Mouse (Mus musculus): ENCODE measurements around the gene Clec10a. TPM values are rescaled to one million over a fixed set of nuclear protein-coding genes. Genes with fewer than 3 reads are reported as not detected.

The Clec10a gene
- total RNA-seq, 2 experiments from 2014 or later: 1.3 to 2.6 TPM

GRCm38 (mm10) chr11:70214191-70214855 is 58.3 kb downstream of the Clec10a start:
- no peak for ATAC-seq (replicated peaks; ENCODE audit: low FRiP score, poor library complexity, severe bottlenecking)

GRCm38 (mm10) chr11:70214856-70215209 is 58.8 kb downstream of the Clec10a start:
- ATAC-seq (replicated peaks; ENCODE audit: low FRiP score, poor library complexity, severe bottlenecking): no peak

- no peak for ATAC-seq (replicated peaks; ENCODE audit: low FRiP score, poor library complexity, severe bottlenecking)
Measured at GRCm38 (mm10) chr11:70215301-70215700, 59.3 kb downstream of the Clec10a start.

- ATAC-seq (replicated peaks; ENCODE audit: low FRiP score, poor library complexity, severe bottlenecking): no peak
Measured at GRCm38 (mm10) chr11:70216103-70216502, 60.1 kb downstream of the Clec10a start.

GRCm38 (mm10) chr11:70218039-70218438 is 62.0 kb downstream of the Clec10a start:
- no peak for ATAC-seq (replicated peaks; ENCODE audit: low FRiP score, poor library complexity, severe bottlenecking)

GRCm38 (mm10) chr11:70218741-70219470 is 62.9 kb downstream of the Clec10a start:
- ATAC-seq (replicated peaks; ENCODE audit: low FRiP score, poor library complexity, severe bottlenecking): no peak

- ATAC-seq (replicated peaks; ENCODE audit: low FRiP score, poor library complexity, severe bottlenecking): no peak
Measured at GRCm38 (mm10) chr11:70219873-70220272, 63.9 kb downstream of the Clec10a start.

GRCm38 (mm10) chr11:70220323-70220722 is 64.3 kb downstream of the Clec10a start:
- ATAC-seq (replicated peaks; ENCODE audit: low FRiP score, poor library complexity, severe bottlenecking): no peak

Other genes with a start within 250 kb of the Clec10a start
- gene Gps2, start 242.3 kb upstream of the Clec10a start, total RNA-seq (2015; ENCODE audit: low replicate concordance): 268 and 359 TPM in 2 replicates
- gene Gps2, start 242.3 kb upstream of the Clec10a start, total RNA-seq (2017; ENCODE audit: low replicate concordance): 130 and 161 TPM in 2 replicates
- gene Eif5a, start 234.2 kb upstream of the Clec10a start, total RNA-seq (2015; ENCODE audit: low replicate concordance): 394 and 471 TPM in 2 replicates
- gene Eif5a, start 234.2 kb upstream of the Clec10a start, total RNA-seq (2017; ENCODE audit: low replicate concordance): 246 and 254 TPM in 2 replicates
- not detected in 2 replicates for gene Ybx2, start 220.4 kb upstream of the Clec10a start, total RNA-seq (2015; ENCODE audit: low replicate concordance)
- gene Ybx2, start 220.4 kb upstream of the Clec10a start, total RNA-seq (2017; ENCODE audit: low replicate concordance): 3.9 TPM in 1 of 2 replicates, not detected in the other
- gene Slc2a4, start 208.0 kb upstream of the Clec10a start, total RNA-seq (2015; ENCODE audit: low replicate concordance): 94.7 and 103 TPM in 2 replicates
- 246 and 613 TPM in 2 replicates for gene Slc2a4, start 208.0 kb upstream of the Clec10a start, total RNA-seq (2017; ENCODE audit: low replicate concordance)
- not detected in 2 replicates for gene Cldn7, start 191.4 kb upstream of the Clec10a start, total RNA-seq (2015; ENCODE audit: low replicate concordance)
- gene Cldn7, start 191.4 kb upstream of the Clec10a start, total RNA-seq (2017; ENCODE audit: low replicate concordance): not detected in 2 replicates
- 49.4 and 83.4 TPM in 2 replicates for gene Ctdnep1, start 175.0 kb upstream of the Clec10a start, total RNA-seq (2015; ENCODE audit: low replicate concordance)
- 17.1 and 20.9 TPM in 2 replicates for gene Ctdnep1, start 175.0 kb upstream of the Clec10a start, total RNA-seq (2017; ENCODE audit: low replicate concordance)
- 45.0 and 50.7 TPM in 2 replicates for gene Elp5, start 173.7 kb upstream of the Clec10a start, total RNA-seq (2015; ENCODE audit: low replicate concordance)
- 25.3 and 45.8 TPM in 2 replicates for gene Elp5, start 173.7 kb upstream of the Clec10a start, total RNA-seq (2017; ENCODE audit: low replicate concordance)
- gene Gabarap, start 165.1 kb upstream of the Clec10a start, total RNA-seq (2015; ENCODE audit: low replicate concordance): 393 and 394 TPM in 2 replicates
- gene Gabarap, start 165.1 kb upstream of the Clec10a start, total RNA-seq (2017; ENCODE audit: low replicate concordance): 161 and 239 TPM in 2 replicates
- gene Phf23, start 160.4 kb upstream of the Clec10a start, total RNA-seq (2015; ENCODE audit: low replicate concordance): 18.7 and 21.4 TPM in 2 replicates
- gene Phf23, start 160.4 kb upstream of the Clec10a start, total RNA-seq (2017; ENCODE audit: low replicate concordance): 22.2 and 25.4 TPM in 2 replicates
- 2.9 and 4.3 TPM in 2 replicates for gene Dvl2, start 155.6 kb upstream of the Clec10a start, total RNA-seq (2015; ENCODE audit: low replicate concordance)
- gene Dvl2, start 155.6 kb upstream of the Clec10a start, total RNA-seq (2017; ENCODE audit: low replicate concordance): 0.30 and 2.4 TPM in 2 replicates
- 24.9 and 52.8 TPM in 2 replicates for gene Acadvl, start 140.8 kb upstream of the Clec10a start, total RNA-seq (2015; ENCODE audit: low replicate concordance)
- 20.7 and 23.4 TPM in 2 replicates for gene Acadvl, start 140.8 kb upstream of the Clec10a start, total RNA-seq (2017; ENCODE audit: low replicate concordance)
- gene Dlg4, start 139.3 kb upstream of the Clec10a start, total RNA-seq (2015; ENCODE audit: low replicate concordance): not detected in 2 replicates
- gene Dlg4, start 139.3 kb upstream of the Clec10a start, total RNA-seq (2017; ENCODE audit: low replicate concordance): 1.1 and 2.7 TPM in 2 replicates
- gene Asgr1, start 102.1 kb upstream of the Clec10a start, total RNA-seq (2015; ENCODE audit: low replicate concordance): not detected in 2 replicates
- not detected in 2 replicates for gene Asgr1, start 102.1 kb upstream of the Clec10a start, total RNA-seq (2017; ENCODE audit: low replicate concordance)
- not detected in 2 replicates for gene Asgr2, start 63.6 kb upstream of the Clec10a start, total RNA-seq (2015; ENCODE audit: low replicate concordance)
- not detected in 2 replicates for gene Asgr2, start 63.6 kb upstream of the Clec10a start, total RNA-seq (2017; ENCODE audit: low replicate concordance)
- 4.2 and 5.0 TPM in 2 replicates for gene Mgl2, start 25.9 kb upstream of the Clec10a start, total RNA-seq (2015; ENCODE audit: low replicate concordance)
- 8.0 and 12.5 TPM in 2 replicates for gene Mgl2, start 25.9 kb upstream of the Clec10a start, total RNA-seq (2017; ENCODE audit: low replicate concordance)
- gene Slc16a11, start 56.6 kb downstream of the Clec10a start, total RNA-seq (2015; ENCODE audit: low replicate concordance): not detected in 2 replicates
- not detected in 2 replicates for gene Slc16a11, start 56.6 kb downstream of the Clec10a start, total RNA-seq (2017; ENCODE audit: low replicate concordance)
- gene Slc16a13, start 64.9 kb downstream of the Clec10a start, total RNA-seq (2015; ENCODE audit: low replicate concordance): 0.72 and 0.84 TPM in 2 replicates
- gene Slc16a13, start 64.9 kb downstream of the Clec10a start, total RNA-seq (2017; ENCODE audit: low replicate concordance): 0.39 and 2.3 TPM in 2 replicates
- gene Bcl6b, start 73.6 kb downstream of the Clec10a start, total RNA-seq (2015; ENCODE audit: low replicate concordance): 1.8 TPM in 1 of 2 replicates, not detected in the other
- gene Bcl6b, start 73.6 kb downstream of the Clec10a start, total RNA-seq (2017; ENCODE audit: low replicate concordance): 0.61 and 2.3 TPM in 2 replicates
- gene 0610010K14Rik, start 81.7 kb downstream of the Clec10a start, total RNA-seq (2015; ENCODE audit: low replicate concordance): 31.4 and 102 TPM in 2 replicates
- gene 0610010K14Rik, start 81.7 kb downstream of the Clec10a start, total RNA-seq (2017; ENCODE audit: low replicate concordance): 14.5 and 24.2 TPM in 2 replicates
- gene Gm21988, start 83.6 kb downstream of the Clec10a start, total RNA-seq (2015; ENCODE audit: low replicate concordance): not detected in 2 replicates
- gene Gm21988, start 83.6 kb downstream of the Clec10a start, total RNA-seq (2017; ENCODE audit: low replicate concordance): 4.1 TPM in 1 of 2 replicates, not detected in the other
- 167 and 191 TPM in 2 replicates for gene Rnasek, start 83.6 kb downstream of the Clec10a start, total RNA-seq (2015; ENCODE audit: low replicate concordance)
- 21.3 and 24.1 TPM in 2 replicates for gene Rnasek, start 83.6 kb downstream of the Clec10a start, total RNA-seq (2017; ENCODE audit: low replicate concordance)
- 1.7 TPM in 1 of 2 replicates, not detected in the other for gene Alox12, start 99.2 kb downstream of the Clec10a start, total RNA-seq (2015; ENCODE audit: low replicate concordance)
- 1.0 TPM in 1 of 2 replicates, not detected in the other for gene Alox12, start 99.2 kb downstream of the Clec10a start, total RNA-seq (2017; ENCODE audit: low replicate concordance)
- 0.42 TPM in 1 of 2 replicates, not detected in the other for gene Alox12e, start 166.4 kb downstream of the Clec10a start, total RNA-seq (2015; ENCODE audit: low replicate concordance)
- gene Alox12e, start 166.4 kb downstream of the Clec10a start, total RNA-seq (2017; ENCODE audit: low replicate concordance): not detected in 2 replicates
- 5.4 and 17.6 TPM in 2 replicates for gene Alox15, start 195.8 kb downstream of the Clec10a start, total RNA-seq (2015; ENCODE audit: low replicate concordance)
- gene Alox15, start 195.8 kb downstream of the Clec10a start, total RNA-seq (2017; ENCODE audit: low replicate concordance): 3.6 and 5.7 TPM in 2 replicates